Mouse (Mus musculus) MEL (cell line): ENCODE measurements around the gene Plcb1. TPM values are rescaled to one million over a fixed set of nuclear protein-coding genes. Genes with fewer than 3 reads are reported as not detected.

Source experiments
- DNase-seq: peaks from one replicate; pipeline ENCODE4 v3.0.0; 2011; ENCODE audit warnings: low read depth, low spot score
- H3K27ac ChIP-seq: 2 replicates; pipeline ENCODE4 v1.5.1; 2012; ENCODE audit warnings: low read depth, mild to moderate bottlenecking, control low read depth, low read length, moderate library complexity; ENCODE audit not compliant: control insufficient read depth
- H3K27me3 ChIP-seq, 2 experiments: fragments of 150-350 bp in 1 of 2; sonication (generic) in 1 of 2; 2 replicates each; pipeline ENCODE4 v1.6.1; 2012; ENCODE audit warnings: low read length in 2 of 2, mild to moderate bottlenecking in 2 of 2, improper control_type of control experiment in 1 of 2, moderate library complexity in 1 of 2; ENCODE audit not compliant: insufficient read depth in 2 of 2, control insufficient read depth in 1 of 2
- H3K36me3 ChIP-seq, 2 experiments: 2 replicates each; pipeline ENCODE4 v1.6.1; 2012 to 2014; ENCODE audit warnings: low read length in 2 of 2, improper control_type of control experiment in 1 of 2, inconsistent platforms in 1 of 2, mild to moderate bottlenecking in 1 of 2; ENCODE audit not compliant: insufficient read depth in 2 of 2, control insufficient read depth in 1 of 2
- H3K4me1 ChIP-seq, 2 experiments: fragments of 150-350 bp in 1 of 2; sonication (generic) in 1 of 2; 2 replicates each; pipeline ENCODE4 v1.6.1; 2012; ENCODE audit warnings: low read length in 2 of 2, improper control_type of control experiment in 1 of 2, mild to moderate bottlenecking in 1 of 2; ENCODE audit not compliant: insufficient read depth in 2 of 2, control insufficient read depth in 1 of 2
- H3K4me3 ChIP-seq, 2 experiments: fragments of 150-350 bp in 1 of 2; sonication (generic) in 1 of 2; 2 replicates each; pipeline ENCODE4 v1.5.1; 2012; ENCODE audit warnings: low read depth in 2 of 2, low read length in 2 of 2, mild to moderate bottlenecking in 2 of 2, moderate library complexity in 2 of 2, control low read depth in 1 of 2, improper control_type of control experiment in 1 of 2; ENCODE audit not compliant: control insufficient read depth in 1 of 2, insufficient read depth in 1 of 2
- H3K79me2 ChIP-seq: 2 replicates; pipeline ENCODE4 v1.6.1; 2012; ENCODE audit warnings: mild to moderate bottlenecking, low read length, moderate library complexity; ENCODE audit not compliant: control insufficient read depth, poor library complexity, insufficient read depth
- H3K9ac ChIP-seq: 2 replicates; pipeline ENCODE4 v1.6.1; 2012; ENCODE audit warnings: low read depth, mild to moderate bottlenecking, control low read depth, low read length, moderate library complexity; ENCODE audit not compliant: control insufficient read depth, poor library complexity, severe bottlenecking
- H3K9me3 ChIP-seq: fragments of 150-350 bp; sonication (generic); replicated peaks from 2 replicates; pipeline ENCODE4 v1.6.1; 2012; ENCODE audit warnings: mild to moderate bottlenecking, low read length, improper control_type of control experiment, moderate library complexity; ENCODE audit not compliant: insufficient read depth
- BHLHE40 ChIP-seq: IDR thresholded peaks from 2 replicates; pipeline ENCODE4 v1.6.1; 2012; ENCODE audit warnings: low read depth, mild to moderate bottlenecking, inconsistent platforms, low read length, improper control_type of control experiment, borderline replicate concordance
- CHD2 ChIP-seq: IDR thresholded peaks from 2 replicates; pipeline ENCODE4 v1.6.1; 2011; ENCODE audit warnings: low read length, improper control_type of control experiment
- E2F4 ChIP-seq: IDR thresholded peaks from 2 replicates; pipeline ENCODE4 v1.6.1; 2011; ENCODE audit warnings: low read depth, low read length, improper control_type of control experiment, borderline replicate concordance
- ELF1 ChIP-seq: IDR thresholded peaks from 2 replicates; pipeline ENCODE4 v1.6.1; 2014; ENCODE audit warnings: low read depth, mild to moderate bottlenecking, inconsistent platforms, low read length, improper control_type of control experiment, moderate library complexity
- ETS1 ChIP-seq: IDR thresholded peaks from 2 replicates; pipeline ENCODE4 v1.6.1; 2012; ENCODE audit warnings: low read depth, mild to moderate bottlenecking, inconsistent platforms, low read length, improper control_type of control experiment, moderate library complexity
- GABPA ChIP-seq: IDR thresholded peaks from 2 replicates; pipeline ENCODE4 v1.6.1; 2012; ENCODE audit warnings: low read depth, mild to moderate bottlenecking, inconsistent platforms, low read length, improper control_type of control experiment, moderate library complexity
- MAFK ChIP-seq: IDR thresholded peaks from 2 replicates; pipeline ENCODE4 v1.6.1; 2011; ENCODE audit warnings: low read depth, mild to moderate bottlenecking, low read length, improper control_type of control experiment, borderline replicate concordance
- MAX ChIP-seq: IDR thresholded peaks from 2 replicates; pipeline ENCODE4 v1.6.1; 2011; ENCODE audit warnings: low read length, improper control_type of control experiment
- MEF2A ChIP-seq: IDR thresholded peaks from 2 replicates; pipeline ENCODE4 v1.6.1; 2014; ENCODE audit warnings: low read depth, mild to moderate bottlenecking, inconsistent platforms, low read length, improper control_type of control experiment; ENCODE audit not compliant: poor library complexity, insufficient replicate concordance, severe bottlenecking; ENCODE audit errors: extremely low read depth
- MXI1 ChIP-seq: IDR thresholded peaks from 2 replicates; pipeline ENCODE4 v1.6.1; 2011; ENCODE audit warnings: mild to moderate bottlenecking, low read depth, low read length, improper control_type of control experiment
- MYB ChIP-seq: IDR thresholded peaks from 2 replicates; pipeline ENCODE4 v1.6.1; 2011; ENCODE audit warnings: mild to moderate bottlenecking, low read depth, low read length, improper control_type of control experiment
- NRF1 ChIP-seq: IDR thresholded peaks from 2 replicates; pipeline ENCODE4 v1.6.1; 2014; ENCODE audit warnings: low read depth, mild to moderate bottlenecking, inconsistent platforms, low read length, improper control_type of control experiment, moderate library complexity; ENCODE audit not compliant: poor library complexity, insufficient read depth, severe bottlenecking
- POLR2A ChIP-seq, 2 experiments: IDR thresholded peaks; 2 replicates each; pipeline ENCODE4 v1.6.1; 2011 to 2012; ENCODE audit warnings: low read length in 2 of 2, mild to moderate bottlenecking in 2 of 2, control low read depth in 1 of 2, improper control_type of control experiment in 1 of 2, low read depth in 1 of 2, moderate library complexity in 1 of 2; ENCODE audit not compliant: control insufficient read depth in 1 of 2, insufficient read depth in 1 of 2, poor library complexity in 1 of 2
- POLR2AphosphoS5 ChIP-seq: IDR thresholded peaks from 2 replicates; pipeline ENCODE4 v1.6.1; 2012; ENCODE audit warnings: low read depth, borderline replicate concordance, mild to moderate bottlenecking, inconsistent platforms, low read length, moderate library complexity, mixed read lengths
- RAD21 ChIP-seq: IDR thresholded peaks from 2 replicates; pipeline ENCODE4 v1.6.1; 2011; ENCODE audit warnings: mild to moderate bottlenecking, low read depth, low read length, improper control_type of control experiment
- RCOR1 ChIP-seq: IDR thresholded peaks from 2 replicates; pipeline ENCODE4 v1.6.1; 2012; ENCODE audit warnings: low read depth, mild to moderate bottlenecking, inconsistent platforms, low read length, improper control_type of control experiment
- SMC3 ChIP-seq: IDR thresholded peaks from 2 replicates; pipeline ENCODE4 v1.6.1; 2011; ENCODE audit warnings: low read depth, low read length, improper control_type of control experiment
- TAL1 ChIP-seq: IDR thresholded peaks from 2 replicates; pipeline ENCODE4 v1.6.1; 2012; ENCODE audit warnings: mild to moderate bottlenecking, inconsistent platforms, low read length, moderate library complexity, mixed read lengths
- TBP ChIP-seq: IDR thresholded peaks from 2 replicates; pipeline ENCODE4 v1.8.0; 2011; ENCODE audit warnings: low read depth, low read length, improper control_type of control experiment
- TCF12 ChIP-seq: IDR thresholded peaks from 2 replicates; pipeline ENCODE4 v1.6.1; 2014; ENCODE audit warnings: low read depth, mild to moderate bottlenecking, inconsistent platforms, low read length, improper control_type of control experiment, moderate library complexity
- UBTF ChIP-seq: IDR thresholded peaks from 2 replicates; pipeline ENCODE4 v1.6.1; 2012; ENCODE audit warnings: low read depth, mild to moderate bottlenecking, inconsistent platforms, low read length, improper control_type of control experiment, moderate library complexity, borderline replicate concordance; ENCODE audit not compliant: insufficient read depth
- ZC3H11A ChIP-seq: IDR thresholded peaks from 2 replicates; pipeline ENCODE4 v1.6.1; 2012; ENCODE audit warnings: low read depth, mild to moderate bottlenecking, inconsistent platforms, low read length, improper control_type of control experiment
- ZMIZ1 ChIP-seq: IDR thresholded peaks from 2 replicates; pipeline ENCODE4 v1.6.1; 2012; ENCODE audit warnings: low read depth, mild to moderate bottlenecking, inconsistent platforms, low read length, improper control_type of control experiment, moderate library complexity
- polyA plus RNA-seq, 2 experiments: library from polyadenylated mRNA; stranded (reverse) in 1 of 2; unstranded in 1 of 2; fragments of >175 nt in 1 of 2; fragments of >200 nt in 1 of 2; gene quantifications; 2 replicates each; pipeline versions ENCODE4 v1.2.1 to v1.2.4; 2012; ENCODE audit warnings: low replicate concordance in 2 of 2, low read depth in 1 of 2; ENCODE audit not compliant: insufficient read length in 2 of 2, insufficient read depth in 1 of 2, missing spikeins in 1 of 2
- total RNA-seq: library from RNA; depleted of rRNA; stranded (reverse); fragments of 300-350 nt; gene quantifications from 2 replicates; pipeline ENCODE4 v1.2.3, GENCODE M21; 2012

Plcb1 gene
- total and polyA plus RNA-seq, 3 experiments, result not detected

GRCm38 (mm10) chr2:134897083-134897482, 111.2 kb downstream of the Plcb1 start:
- Histone ChIP-seq H3K27me3 (no peaks in the 10 kb centered on the region), H3K9ac (no peak overlapping the region), H3K4me1 (no peaks in the 10 kb centered on the region), H3K4me3 (no peak overlapping the region), H3K79me2 (no peaks in the 10 kb centered on the region), H3K9me3 (no peaks in the 10 kb centered on the region), H3K27ac (no peak overlapping the region), H3K36me3 (no peaks in the 10 kb centered on the region)
- TF ChIP-seq TAL1 (no peak), ZMIZ1 (no peak), GABPA (no peak), MAX (no peak), SMC3 (no peak), ELF1 (no peak), BHLHE40 (no peak), NRF1 (no peak), ETS1 (no peak), MEF2A (no peak), MAFK (no peak), TBP (no peak), MXI1 (no peak), E2F4 (no peak), MYB (no peak), POLR2A (IDR thresholded peaks at IDR 0.05; ENCODE audit: control insufficient read depth in 1 of 2, insufficient read depth in 1 of 2, low read depth in 1 of 2, low read length in 2 of 2, poor library complexity in 1 of 2) (no peak), RCOR1 (no peak), RAD21 (no peak)
- no peak for DNase-seq

GRCm38 (mm10) chr2:134901521-134901920, 115.7 kb downstream of the Plcb1 start:
- Histone ChIP-seq H3K9me3 (no peaks in the 10 kb centered on the region), H3K36me3 (no peaks in the 10 kb centered on the region), H3K27me3 (no peaks in the 10 kb centered on the region; a peak in 1 of 4 replicates), H3K4me3 (no peak overlapping the region), H3K79me2 (no peaks in the 10 kb centered on the region), H3K27ac (no peak overlapping the region), H3K4me1 (no peaks in the 10 kb centered on the region), H3K9ac (no peak overlapping the region)
- DNase-seq, result no peak
- TF ChIP-seq ZC3H11A (no peak), TCF12 (no peak), ZMIZ1 (no peak), POLR2AphosphoS5 (no peak), CHD2 (no peak), UBTF (no peak)
